Mouse (Mus musculus) ovary, postnatal 14 days (tissue): ENCODE results near the gene Spop.
"Not testable (repeated sequence)": the region's sequence is repeated elsewhere in the genome, so short reads cannot be mapped to it uniquely, and the experiment has no call there.

ENCODE experiments used
- DNase-seq: peaks from one replicate; pipeline ENCODE4 v3.0.0; 2022; ENCODE audit warnings: low spot score

Spop gene

DNA sequence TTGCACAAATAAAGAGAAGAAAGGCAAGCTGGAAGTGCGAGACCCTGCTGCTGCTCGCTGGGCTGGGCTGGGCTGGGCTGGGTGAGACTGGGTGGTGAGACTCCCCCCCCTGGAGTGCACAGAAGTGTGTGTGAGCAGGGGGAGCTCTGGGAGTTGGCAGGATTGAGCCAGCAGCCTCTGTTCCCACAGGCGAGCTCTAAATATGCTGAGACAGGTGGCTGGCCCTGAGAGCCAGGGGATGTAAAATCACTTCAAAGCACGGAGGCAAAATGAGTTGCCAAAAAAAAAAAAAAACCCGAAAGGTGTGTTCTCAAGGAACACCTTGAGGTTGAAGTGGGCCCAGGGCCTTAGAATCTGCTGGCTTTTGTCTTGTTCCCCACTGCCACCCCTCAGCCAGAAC is 22.1 kb upstream of the Spop start:
- DNase-seq, result no peak

DNA sequence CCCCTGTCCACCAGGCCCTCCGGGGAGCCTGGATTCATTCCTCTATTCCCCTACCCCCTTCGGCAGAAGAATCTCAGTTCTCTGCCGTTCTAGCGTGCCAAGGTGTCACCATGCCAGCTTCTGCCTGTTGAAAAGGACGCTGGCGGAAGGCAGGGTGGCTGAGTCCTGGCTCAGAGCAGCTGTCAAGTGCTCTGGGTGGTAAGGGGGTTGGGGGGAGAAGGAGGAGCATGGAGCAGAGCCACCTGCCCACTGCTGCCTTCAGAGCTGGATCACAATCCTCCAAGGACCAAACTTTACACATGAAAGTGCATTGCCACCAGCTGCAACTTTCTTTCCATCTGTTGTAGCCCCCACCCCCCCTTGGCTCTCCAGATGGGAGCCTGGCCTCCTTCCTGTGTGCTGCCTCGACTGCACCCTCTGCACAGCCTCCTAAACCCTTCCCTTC is 21.6 kb upstream of the Spop start:
- no peak for DNase-seq

DNA sequence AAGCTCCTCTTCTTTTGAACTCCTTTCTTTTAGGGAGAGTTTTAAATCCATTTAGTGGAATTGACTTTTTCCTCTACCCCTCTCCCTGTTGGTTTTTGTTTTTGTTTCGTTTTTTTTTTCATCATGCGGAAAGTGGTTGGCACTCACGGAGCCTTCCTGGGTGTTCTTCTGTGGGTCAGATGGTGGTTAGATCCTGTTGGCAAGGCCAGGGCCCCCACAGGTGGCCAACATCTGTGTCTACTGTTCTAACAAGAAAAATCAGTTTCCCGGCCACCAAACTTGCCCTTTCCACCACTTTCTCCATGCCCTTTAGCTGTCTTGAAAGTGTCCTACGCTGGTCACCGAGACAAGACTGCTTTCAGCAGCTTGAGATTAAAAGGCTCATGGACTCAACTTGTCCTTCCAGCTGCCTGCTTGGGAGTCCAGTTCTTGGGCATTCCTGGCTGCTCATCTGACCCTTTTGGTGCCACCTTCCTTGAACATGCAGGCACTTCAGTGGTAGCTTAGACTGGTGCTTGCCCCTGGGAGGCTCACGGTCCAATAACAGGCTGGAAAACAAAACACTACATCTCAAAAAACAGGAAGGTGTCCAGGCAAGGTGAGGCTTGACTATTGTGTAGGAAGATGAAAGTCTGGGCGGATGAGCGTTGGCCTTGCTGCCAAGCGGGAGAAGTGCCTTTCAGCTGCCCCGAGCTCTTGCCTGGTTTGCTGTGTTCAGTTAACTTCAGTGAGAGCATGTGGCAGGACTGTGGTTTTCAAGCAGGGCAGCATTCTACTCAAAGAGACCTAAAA is 21.0 kb upstream of the Spop start:
- no peak for DNase-seq

DNA sequence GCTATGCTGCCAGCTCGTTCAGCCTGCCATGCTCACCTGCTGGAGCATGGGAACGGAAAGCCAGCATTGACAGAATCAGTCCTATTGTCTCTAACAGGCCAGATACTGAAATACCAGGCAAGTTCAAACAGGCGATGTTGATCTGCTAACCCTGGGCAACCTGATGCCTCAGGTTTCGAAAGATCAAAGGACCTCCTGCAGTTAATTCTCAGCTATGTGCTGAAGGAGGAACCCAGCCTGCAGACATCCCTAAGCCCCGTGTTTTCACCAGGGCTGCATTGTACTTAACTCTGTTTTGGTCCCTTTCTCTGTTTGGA is 20.4 kb upstream of the Spop start:
- no peak for DNase-seq

DNA sequence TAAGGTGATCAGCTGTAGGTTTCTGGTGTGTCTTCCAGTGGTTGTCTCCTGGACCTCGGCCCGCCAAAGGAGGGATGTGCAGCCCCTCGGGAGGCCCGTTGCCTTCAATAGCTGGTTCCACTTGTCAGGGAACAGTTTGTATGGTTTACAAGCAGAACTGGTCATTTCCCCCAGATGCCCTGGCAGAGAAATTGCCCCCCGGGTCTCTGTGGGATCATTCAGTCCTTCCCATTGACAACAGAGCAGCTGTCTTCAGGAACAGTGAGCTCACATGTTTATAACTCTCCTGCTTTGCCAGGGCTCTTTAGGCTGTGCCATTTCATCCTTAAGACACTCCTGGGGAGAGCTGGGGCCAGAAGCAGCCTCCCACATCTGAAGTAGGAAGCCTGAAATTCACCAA is 19.8 kb upstream of the Spop start:
- DNase-seq, result no peak

DNA sequence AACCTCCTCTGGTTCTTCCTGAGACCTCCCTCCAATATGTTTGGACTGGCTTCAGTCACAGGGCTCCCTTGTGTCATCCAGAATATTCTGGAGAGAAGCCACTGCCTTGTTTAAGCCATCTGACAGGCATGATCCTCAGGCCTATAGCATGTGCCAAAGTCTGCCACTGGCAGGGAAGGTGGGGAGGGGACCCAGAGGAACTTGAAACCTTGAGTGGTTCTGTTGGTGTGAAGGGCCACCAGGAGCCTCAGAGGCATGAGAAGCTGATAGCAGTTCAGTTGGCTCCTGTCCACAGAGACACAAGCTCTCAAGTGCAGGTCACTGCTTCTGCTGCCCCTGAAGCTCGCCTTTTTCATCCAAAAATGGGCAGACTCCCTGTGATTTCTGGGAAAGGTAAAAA is 17.3 kb upstream of the Spop start:
- no peak for DNase-seq

DNA sequence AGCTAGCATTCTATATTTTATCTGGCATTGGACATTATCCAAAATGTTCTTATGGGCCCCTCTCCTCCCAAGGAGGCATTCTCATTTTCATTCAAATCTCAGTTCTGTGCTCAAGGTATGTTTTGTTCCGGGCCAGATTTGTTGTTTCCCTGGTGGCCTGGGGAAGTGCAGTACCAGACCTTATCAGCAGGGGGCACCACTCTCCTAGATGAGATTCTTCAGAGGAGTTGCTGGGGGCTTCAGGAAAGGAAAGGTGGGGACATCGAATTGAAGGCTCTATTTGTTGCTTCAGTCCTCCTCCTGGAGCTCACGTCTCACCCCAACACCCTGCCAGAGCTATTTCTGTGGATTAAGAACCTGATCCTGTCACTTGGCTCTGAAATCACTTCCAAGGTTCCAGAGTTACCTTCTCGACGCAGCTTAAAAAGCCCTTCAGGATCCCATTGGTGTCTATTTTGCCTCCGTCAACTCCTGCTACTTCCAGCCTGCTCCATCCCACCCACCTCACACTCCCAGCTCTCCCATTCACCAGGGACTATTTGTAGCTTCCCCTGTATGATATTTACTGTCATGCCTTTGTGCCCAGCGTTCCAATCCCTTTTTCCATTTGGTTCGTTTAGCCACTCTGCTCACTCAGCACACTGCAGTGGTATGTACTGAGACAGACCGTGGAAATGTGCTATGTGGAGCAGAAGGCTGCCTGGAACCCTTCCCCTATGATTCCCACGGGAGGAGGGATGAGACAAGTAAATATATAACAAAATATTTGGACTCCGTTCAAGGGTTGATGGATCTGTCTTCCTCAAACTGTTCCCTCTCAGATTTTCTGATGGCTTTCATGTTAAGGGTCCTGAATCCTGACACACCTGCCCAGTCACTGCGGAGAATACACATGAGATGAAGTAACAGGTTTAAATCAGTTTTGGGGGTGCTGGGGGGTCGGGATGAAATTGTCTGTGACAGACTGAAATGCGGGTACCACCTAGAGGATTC is 15.7 kb upstream of the Spop start:
- peak; percentile 82 for DNase-seq

DNA sequence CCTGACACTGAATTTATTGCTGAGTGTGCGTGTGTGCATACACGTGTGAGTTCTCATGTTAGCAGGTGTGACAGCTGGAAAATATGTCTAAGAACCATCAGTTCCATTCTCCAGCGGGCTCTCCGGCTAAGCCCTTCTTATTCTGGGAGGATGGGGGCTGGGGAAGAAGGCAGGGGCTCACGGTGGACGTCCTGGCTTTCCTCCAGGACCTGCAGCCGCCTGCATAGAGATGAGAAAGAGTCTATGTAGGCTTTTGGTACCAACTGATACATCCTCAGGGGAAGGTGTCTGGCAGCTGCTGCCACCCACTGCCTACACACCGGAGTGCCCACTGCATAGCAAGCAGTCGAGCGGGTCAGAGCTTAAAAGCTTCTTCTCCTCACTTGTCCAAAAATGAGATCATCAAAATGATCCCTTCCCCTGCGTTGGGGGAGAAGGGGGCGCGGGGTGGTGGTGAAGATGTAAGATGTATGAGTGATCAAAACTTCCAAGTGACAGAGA is 14.3 kb upstream of the Spop start:
- DNase-seq, result no peak

DNA sequence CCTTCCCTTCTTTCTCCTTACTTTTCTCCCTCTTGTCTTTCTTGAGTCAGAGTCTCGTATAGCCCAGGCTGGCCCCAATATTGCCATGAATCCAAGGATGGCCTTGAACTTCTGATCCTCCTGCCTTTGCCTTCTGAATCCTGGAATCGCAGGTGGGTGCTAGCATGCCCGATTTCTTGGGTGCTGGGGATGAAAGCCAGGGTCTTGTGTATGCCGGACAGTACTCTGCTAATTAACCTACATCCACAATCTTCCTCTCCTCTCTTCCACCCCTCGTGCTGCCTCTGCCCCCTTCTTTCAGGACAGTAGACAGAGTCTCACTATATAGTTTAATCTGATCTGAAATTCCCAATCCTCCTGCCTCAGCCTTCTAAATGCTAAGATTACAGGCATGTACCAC is 12.3 kb upstream of the Spop start:
- no peak for DNase-seq

DNA sequence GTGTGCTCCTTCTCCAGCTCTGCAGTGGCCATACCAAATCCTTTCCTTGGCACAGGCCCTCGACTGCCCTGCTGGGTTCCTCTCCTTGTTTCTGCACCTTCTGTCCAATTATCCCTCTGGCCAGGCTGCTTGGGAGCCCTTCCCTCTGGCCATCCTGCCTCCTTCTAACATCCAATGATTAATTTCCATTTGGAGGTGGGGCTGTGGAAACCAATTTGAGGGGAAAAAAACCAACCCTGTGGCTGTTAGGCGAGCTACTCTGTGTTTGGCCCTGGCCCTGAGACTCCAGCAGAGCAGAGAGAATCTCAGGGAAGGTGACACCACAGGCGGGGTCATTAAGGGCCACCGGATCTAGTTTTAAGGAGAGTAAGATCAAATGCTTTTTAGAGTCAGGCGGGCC is 11.7 kb upstream of the Spop start:
- DNase-seq, result no peak

DNA sequence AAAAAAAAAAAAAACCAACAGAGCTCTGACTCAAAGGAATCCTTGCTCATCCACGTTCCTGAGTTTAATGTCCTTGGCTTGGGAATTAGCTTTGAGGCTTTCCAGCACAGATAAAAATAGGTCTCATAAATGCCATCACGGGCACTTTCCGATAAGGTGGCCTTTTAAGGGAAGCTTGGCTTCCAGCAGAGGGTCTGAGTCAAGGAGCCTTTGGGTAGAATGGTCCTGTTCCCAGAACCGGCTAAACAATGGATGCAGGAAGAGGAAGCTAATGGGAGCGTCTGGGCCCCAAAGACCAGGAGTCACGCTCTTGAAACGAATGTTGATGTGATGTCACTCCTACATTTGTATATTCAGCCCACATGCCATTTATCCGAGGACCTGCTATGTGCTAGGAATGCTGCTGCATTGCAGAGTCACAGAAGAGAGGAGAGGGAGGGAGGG is 11.2 kb upstream of the Spop start:
- DNase-seq, result no peak

DNA sequence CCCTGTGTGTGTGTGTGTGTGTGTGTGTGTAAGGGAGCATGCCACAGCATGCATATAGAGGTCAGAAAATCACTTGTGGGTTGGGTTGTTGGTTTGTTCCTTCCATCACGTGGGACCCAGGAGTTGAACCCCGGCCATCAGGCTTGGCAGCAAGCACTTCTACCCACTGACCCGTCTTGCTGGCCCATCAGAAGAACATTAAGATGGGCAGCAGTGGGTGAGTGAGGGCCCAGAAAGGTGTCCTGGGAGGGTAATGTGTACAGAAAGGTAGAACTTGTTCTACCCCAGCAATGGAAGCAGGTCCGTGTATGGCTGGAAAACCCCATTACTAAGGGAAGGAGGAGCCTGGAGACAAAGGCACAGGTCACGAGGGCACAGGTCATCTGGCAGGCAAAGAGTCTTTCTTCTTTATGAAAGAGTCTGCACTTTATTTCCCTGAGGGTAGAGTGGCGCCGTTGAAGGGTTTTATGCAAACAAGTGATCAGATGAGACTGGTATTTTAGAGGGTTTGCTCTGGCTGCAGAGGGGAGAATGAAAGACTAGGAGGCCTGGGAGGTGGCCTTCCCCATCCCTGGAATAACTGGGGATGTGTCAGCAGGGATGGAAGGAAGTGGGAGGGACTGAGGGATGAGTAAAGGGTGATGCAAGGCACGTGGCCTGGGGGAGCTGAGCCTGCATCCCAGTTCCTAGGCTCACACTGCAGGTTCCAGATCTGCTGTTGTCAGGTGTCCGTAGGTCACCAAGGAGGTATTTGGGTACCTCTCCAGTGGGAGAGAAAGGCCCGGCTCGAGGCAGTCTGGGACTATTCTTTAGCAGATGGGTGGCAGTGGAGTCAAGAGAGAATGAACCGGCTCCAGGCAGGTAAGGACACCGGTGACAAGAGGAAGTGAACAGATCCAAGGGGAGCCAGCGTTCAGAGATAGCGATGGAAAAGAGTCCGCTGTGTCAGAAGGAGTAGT is 10.2 kb upstream of the Spop start:
- DNase-seq, result no peak

DNA sequence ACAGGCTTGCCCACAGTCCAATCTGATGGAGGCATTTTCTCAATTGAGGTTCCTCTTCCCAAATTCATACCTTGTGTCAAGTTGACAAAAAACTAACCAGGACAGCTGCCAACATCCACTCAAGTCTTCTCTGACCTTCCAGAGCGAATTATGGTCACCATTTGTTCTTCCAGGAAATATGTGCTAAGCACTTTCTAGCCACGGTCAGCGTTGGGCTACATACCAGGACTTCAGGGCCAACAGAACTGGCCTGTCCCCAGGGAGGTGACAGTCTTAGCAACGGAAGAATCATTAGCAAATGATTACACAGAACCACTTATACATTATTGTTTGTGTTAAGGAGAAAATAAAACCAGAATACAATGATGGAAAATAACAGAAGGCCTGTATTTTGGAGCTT is 8.1 kb upstream of the Spop start:
- DNase-seq, result no peak

DNA sequence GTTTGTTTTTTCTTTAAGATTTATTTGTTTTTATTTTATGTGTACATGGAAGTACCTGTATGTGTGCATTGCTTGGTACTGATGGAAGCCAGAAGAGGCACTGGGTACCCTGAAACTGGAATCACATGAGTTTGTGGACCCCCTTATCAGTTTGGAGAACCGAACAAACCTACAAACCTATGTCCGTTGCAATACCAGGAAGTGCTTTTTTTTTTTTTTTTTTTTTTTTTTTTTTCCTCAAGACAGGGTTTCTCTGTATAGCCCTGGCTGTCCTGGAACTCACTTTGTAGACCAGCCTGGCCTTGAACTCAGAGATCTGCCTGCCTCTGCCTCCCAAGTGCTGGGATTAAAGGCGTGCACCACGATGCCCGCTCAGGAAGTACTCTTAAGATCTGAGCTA is 7.5 kb upstream of the Spop start:
- DNase-seq, result not testable (repeated sequence)

DNA sequence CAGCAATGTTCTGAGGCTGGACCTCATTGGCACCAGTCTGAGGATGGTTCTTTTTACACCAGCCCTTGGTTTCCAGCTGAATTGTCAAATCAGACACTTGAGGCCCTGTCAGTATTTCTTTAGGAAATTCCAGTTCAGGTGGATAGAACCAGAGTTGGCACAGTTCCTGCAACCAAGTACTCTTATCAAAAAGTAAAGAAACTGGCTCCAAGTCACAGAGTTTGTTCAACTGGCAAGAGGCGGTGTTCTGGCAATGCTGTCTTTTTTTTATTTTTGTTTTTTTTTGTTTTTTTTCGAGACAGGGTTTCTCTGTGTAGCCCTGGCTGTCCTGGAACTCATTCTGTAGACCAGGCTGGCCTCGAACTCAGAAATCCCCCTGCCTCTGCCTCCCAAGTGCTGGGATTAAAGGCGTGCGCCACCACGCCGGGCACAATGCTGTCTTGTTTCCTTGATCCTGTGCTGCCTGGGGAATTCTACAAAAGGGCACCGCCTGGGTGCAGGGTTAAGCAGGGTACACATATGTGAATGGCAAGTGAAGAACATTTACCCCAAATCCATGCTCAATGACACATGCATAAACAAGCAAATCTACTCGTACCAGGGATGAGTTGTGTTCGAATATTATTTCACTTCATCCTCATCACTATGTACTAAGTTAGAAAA is 4.3 kb upstream of the Spop start:
- no peak for DNase-seq

DNA sequence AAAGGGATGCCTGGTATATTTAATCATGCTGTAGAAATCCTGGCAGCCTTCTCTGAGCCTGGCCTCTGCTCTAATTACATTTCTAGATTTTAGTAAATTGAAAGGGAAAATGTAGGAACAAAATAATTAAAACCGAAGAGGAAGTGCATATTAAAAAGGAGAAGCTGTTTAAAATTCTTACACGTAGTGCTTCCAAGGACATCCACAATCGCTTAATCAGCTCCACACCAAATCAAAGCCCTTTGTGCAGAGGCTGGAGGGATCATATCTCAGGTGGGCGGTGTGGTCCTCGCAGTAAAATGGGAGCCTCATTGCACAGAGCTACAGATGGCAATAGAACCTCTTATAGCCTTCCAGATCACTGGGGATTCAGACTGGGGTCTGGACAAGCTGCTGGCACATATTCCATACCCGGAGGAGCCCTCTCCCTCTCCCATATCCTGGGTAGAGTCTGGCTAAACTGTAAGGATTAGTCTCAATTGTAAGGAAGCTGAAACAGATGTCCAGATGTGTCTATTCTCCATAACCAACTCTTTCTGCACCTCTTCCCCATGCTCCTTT is 2.3 kb upstream of the Spop start:
- DNase-seq, result no peak

DNA sequence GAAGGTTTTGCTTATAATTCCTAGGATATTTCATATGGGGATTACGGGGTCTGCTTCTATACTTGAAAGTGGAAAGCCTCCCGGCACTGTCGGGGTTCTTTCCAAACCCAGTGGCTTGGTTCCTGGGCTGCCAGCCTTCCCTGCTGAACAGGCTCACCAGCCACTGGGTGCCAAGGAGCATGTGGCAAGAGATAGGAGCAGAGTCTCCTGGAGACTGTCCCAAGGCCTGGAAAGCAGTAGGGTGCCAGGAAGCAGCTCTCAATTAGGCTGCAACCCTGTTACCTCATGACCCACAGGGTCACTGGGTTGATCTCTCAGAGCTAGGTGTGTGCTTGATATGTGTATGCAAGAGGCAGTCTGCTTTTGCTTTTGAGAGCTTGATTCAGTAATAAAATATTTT is 1.3 kb upstream of the Spop start:
- no peak for DNase-seq

DNA sequence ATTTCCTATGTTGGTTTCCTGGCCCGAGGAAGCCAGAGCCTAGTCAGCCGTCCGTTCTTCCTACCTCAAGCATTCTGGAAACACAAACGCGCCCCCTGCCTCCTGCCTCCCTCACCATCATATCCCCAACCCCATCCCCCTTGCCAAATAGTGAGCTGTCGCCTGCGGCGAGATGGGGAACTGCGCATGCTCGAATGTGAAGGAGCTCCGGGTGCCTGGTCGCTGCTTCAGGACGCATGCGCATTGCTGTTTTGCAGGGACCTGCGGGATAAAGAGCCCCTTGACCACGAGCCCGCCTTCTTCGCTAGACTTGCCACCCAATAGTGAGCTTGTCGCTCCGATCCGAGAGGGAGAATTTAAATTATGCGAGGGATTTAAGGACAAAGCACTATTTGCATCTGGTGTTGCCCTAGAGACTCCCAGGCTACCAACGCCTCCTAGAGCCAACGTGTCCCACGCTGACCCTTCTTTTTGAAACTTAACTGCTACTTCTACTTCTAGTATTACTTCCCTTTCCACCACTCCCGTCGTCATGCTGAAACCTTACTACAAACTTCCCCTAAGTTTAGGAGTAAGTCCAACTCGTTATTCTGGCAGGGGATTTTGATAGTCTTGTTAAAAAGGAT is 769 bp downstream of the Spop start:
- peak; percentile 92 for DNase-seq

DNA sequence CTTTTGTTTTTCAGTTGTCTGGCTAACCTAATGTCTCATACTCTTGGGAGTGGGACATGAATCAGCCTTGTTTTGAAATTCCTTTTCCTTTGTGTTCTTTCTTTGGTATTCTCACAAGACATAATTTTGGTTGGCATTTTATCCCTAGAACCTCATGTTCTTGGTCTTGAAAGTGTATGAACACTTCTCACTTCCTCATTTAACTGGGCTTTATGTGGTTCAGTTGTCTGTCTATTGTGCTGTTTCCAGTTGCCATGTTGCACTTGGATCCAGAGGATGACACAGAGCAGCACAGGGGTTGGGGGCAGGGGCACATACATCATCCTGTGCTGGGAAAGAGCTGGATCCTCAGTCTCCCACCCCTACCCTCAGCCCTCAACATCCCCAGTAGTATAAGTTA is 2.1 kb downstream of the Spop start:
- no peak for DNase-seq

DNA sequence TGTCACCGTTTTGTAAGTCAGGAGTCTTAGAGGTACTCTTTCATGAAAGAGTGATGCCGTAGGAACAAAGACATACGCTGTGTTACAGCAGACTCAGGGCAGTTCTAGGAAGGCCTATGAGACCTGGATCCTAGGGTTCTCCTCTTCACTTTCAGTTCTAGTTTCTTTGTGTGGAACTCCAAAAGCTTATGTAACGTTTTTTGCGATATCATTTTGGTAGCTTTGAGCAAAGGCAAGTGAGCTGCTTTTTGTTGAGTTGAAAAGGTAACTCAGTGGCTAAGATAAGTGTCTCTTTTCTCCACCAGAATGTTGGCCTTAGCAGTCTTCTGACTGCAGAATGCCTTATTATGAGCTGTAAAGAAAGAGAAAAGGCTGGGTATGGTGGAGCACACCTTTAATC is 3.5 kb downstream of the Spop start:
- no peak for DNase-seq
